In the genomic region with DNA sequence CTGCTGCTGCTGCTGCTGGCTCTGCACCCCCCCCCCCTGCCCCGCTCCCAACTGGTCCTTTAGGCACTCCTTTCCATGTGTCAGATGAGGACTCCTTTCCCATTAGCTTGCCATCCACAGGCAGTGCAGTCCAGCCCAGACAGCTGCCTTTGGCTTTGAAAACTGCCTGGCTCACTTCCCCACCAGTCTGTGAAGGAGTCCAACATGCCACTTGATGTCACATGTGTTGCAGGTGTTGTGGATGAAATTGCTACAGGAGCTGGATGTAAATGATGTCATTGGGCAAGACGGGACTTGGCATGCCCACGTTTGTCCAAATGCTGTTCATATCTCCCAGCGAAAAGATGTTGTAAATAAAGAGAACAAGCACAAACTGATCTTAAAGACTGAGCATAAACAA, we compare ENCODE assay signal across 11 mouse cellular contexts. TPM values are rescaled to one million over a fixed set of nuclear protein-coding genes. Genes with fewer than 3 reads are reported as not detected.
DNase-seq lines count a peak whose midpoint lies in the region; ATAC-seq and TF ChIP-seq lines count a peak whose summit lies in the region.
"Had no signal": no experiment of that assay in that cellular context is flagged by ENCODE, and none has a peak within 500 bp of the region (broad histone marks: within the 10 kb centered on the region; RNA-seq: fewer than 3 reads in every experiment).

No protein-coding gene starts in this region.

- H3K9me3 ChIP-seq in neural tube, embryonic 15.5 days (replicated peaks), result no peaks in the 10 kb centered on the region
- no peaks in the 10 kb centered on the region for H3K9me3 ChIP-seq in intestine, embryonic 16.5 days (ENCODE audit: control insufficient read depth, low read length)
- H3K9me3 ChIP-seq: neural tube, embryonic 12.5 days had no signal

- DNase-seq in neural tube, embryonic 10.5 days (ENCODE audit: extremely low spot score, low spot score), result no peak
- DNase-seq in gastrocnemius, adult 8-10 months (ENCODE audit: low spot score in 2 of 2), result peak; percentile 70 to 79
- peak; percentile 84 for DNase-seq in skeletal muscle tissue, adult 2 months (ENCODE audit: low read depth, low spot score)
- DNase-seq in layer of hippocampus, adult 2 months (ENCODE audit: low spot score in 2 of 2), result no peak
- DNase-seq: spleen, adult 18-20 months had no signal

- H3K4me3 ChIP-seq in neural tube, embryonic 15.5 days (replicated peaks), result no peak overlapping the region
- no peak overlapping the region for H3K4me3 ChIP-seq in intestine, embryonic 16.5 days (ENCODE audit: low read length)
- no peak overlapping the region for H3K4me3 ChIP-seq in layer of hippocampus, adult 2 months
- H3K4me3 ChIP-seq: neural tube, embryonic 12.5 days had no signal

- no peak overlapping the region for H3K4me2 ChIP-seq in neural tube, embryonic 15.5 days
- no peak overlapping the region for H3K4me2 ChIP-seq in intestine, embryonic 16.5 days (ENCODE audit: low read depth, low read length)
- H3K4me2 ChIP-seq: neural tube, embryonic 12.5 days had no signal

- no peak overlapping the region for H3K9ac ChIP-seq in neural tube, embryonic 15.5 days (replicated peaks)
- H3K9ac ChIP-seq in intestine, embryonic 16.5 days (ENCODE audit: low read depth, low read length), result no peak overlapping the region
- H3K9ac ChIP-seq: neural tube, embryonic 12.5 days had no signal

- no peaks in the 10 kb centered on the region for H3K27me3 ChIP-seq in neural tube, embryonic 15.5 days (replicated peaks)
- no peaks in the 10 kb centered on the region for H3K27me3 ChIP-seq in intestine, embryonic 16.5 days (replicated peaks; ENCODE audit: control insufficient read depth, insufficient read depth, low read length)
- H3K27me3 ChIP-seq: neural tube, embryonic 12.5 days had no signal

- H3K27ac ChIP-seq in neural tube, embryonic 15.5 days (replicated peaks), result no peak overlapping the region
- peak overlapping the region; percentile 19; the same call in 1 of the 2 replicates for H3K27ac ChIP-seq in intestine, embryonic 16.5 days (ENCODE audit: low read length)
- H3K27ac ChIP-seq in layer of hippocampus, adult 2 months, result no peak overlapping the region
- H3K27ac ChIP-seq: neural tube, embryonic 12.5 days had no signal

- 0 out of 2 replicates have a peak, but pooled peaks have one; percentile 31 for ATAC-seq in neural tube, embryonic 15.5 days (ENCODE audit: low FRiP score)
- ATAC-seq in intestine, embryonic 16.5 days, result peak; percentile 10; the same call in 1 of the 2 replicates
- ATAC-seq in frontal cortex, adult (ENCODE audit: low TSS enrichment), result no peak
- no peak for ATAC-seq in erythroblast, adult 5-6 weeks (replicated peaks; ENCODE audit: low FRiP score, poor library complexity, severe bottlenecking)
- ATAC-seq: inflammation-experienced regulatory T-cells, adult 6 months had no signal

- H3K4me1 ChIP-seq in neural tube, embryonic 15.5 days, result no peaks in the 10 kb centered on the region
- peaks cover 13% of the 10 kb centered on the region for H3K4me1 ChIP-seq in intestine, embryonic 16.5 days (ENCODE audit: control insufficient read depth, insufficient read depth, low read length)
- H3K4me1 ChIP-seq: neural tube, embryonic 12.5 days had no signal

- WGBS in neural tube, embryonic 15.5 days, result 83% methylated on average over 4 of the region's 4 CpGs
- WGBS in intestine, embryonic 16.5 days, result 62% methylated on average over 4 of the region's 4 CpGs

- no peaks in the 10 kb centered on the region for H3K36me3 ChIP-seq in neural tube, embryonic 15.5 days
- no peaks in the 10 kb centered on the region for H3K36me3 ChIP-seq in intestine, embryonic 16.5 days (ENCODE audit: control insufficient read depth, insufficient read depth, low read length)
- H3K36me3 ChIP-seq: neural tube, embryonic 12.5 days had no signal

- no peak for TF ChIP-seq CTCF in layer of hippocampus, adult 2 months (conservative IDR thresholded peaks at IDR 0.05)

RNA-seq across cellular contexts. Expression of gene Arrdc3, which starts 56.0 kb away (rescaled TPM):
- 32.3 and 33.2 TPM in 2 replicates for polyA plus RNA-seq in neural tube, embryonic 15.5 days (2015; fragmentation: Nextera tagmentation; extraction: Ambion mirVana)
- total RNA-seq in gastrocnemius, adult 8-10 months (2022), result 10 to 100 TPM; 27.5 to 39.1 (median 29.0) TPM
- 36.2 and 40.9 TPM in 2 replicates for polyA plus RNA-seq in intestine, embryonic 16.5 days (2015; fragmentation: Nextera tagmentation; extraction: Ambion mirVana)
- total RNA-seq in erythroblast, adult 5-6 weeks (2015; ENCODE audit: low replicate concordance), result 111 and 115 TPM in 2 replicates
- total RNA-seq in erythroblast, adult 5-6 weeks (2017; ENCODE audit: low replicate concordance), result 177 and 199 TPM in 2 replicates
- 10 to 100 TPM; 35.1 to 46.5 TPM for total RNA-seq in layer of hippocampus, adult 2 months (2021)

Comparison
In these comparisons a context has a peak if more than half of its experiments do, and no peak if none do; other contexts are left out.
1. ATAC-seq: peak in neural tube, embryonic 15.5 days (single experiment) and intestine, embryonic 16.5 days (single experiment); none in frontal cortex, adult (single experiment) and erythroblast, adult 5-6 weeks (single experiment).
2. DNase-seq: peak in gastrocnemius, adult 8-10 months (2 of 2) and skeletal muscle tissue, adult 2 months (single experiment); none in neural tube, embryonic 10.5 days (single experiment) and layer of hippocampus, adult 2 months (0 of 2).